Mouse (Mus musculus): ENCODE results near the gene Larp4. TPM values are rescaled to one million over a fixed set of nuclear protein-coding genes. Genes with fewer than 3 reads are reported as not detected.

The Larp4 gene
- polyA plus RNA-seq, 1 experiment from 2014 or later = 17.3 TPM

- Histone ChIP-seq H3K27me3 (ENCODE audit: insufficient read depth, low read length) (no peaks in the 10 kb centered on the region), H3K4me3 (ENCODE audit: low read depth, low read length) (peak within 1 kb of the TSS; percentile 90), H3K4me1 (ENCODE audit: insufficient read depth) (peaks cover 18% of the 10 kb centered on the region), H3K27ac (ENCODE audit: low read depth) (peak within 1 kb of the TSS; percentile 97), H3K36me3 (replicated peaks; ENCODE audit: insufficient read depth, low read length) (no peaks in the 10 kb centered on the region), H3K9ac (replicated peaks) (peak within 1 kb of the TSS; percentile 97), H3K9me3 (ENCODE audit: low read length) (no peaks in the 10 kb centered on the region), H3K4me2 (ENCODE audit: low read depth, low read length) (peak within 1 kb of the TSS; percentile 98)
- ATAC-seq (peak; percentile 94), DNase-seq (peak; percentile 98)
- WGBS (ENCODE audit: insufficient replicate concordance) = 0% methylated on average over 51 of the region's 68 CpGs
- TF ChIP-seq EP300 (IDR thresholded peaks at IDR 0.05; ENCODE audit: low read depth) (no peak), CTCF (IDR thresholded peaks at IDR 0.05; ENCODE audit: low read depth) (peak; percentile 98)
Measured at GRCm38 (mm10) chr15:100038470-100038971, 68.7 kb downstream of the Larp4 start, which contains the start of gene Dip2b. Dip2b (plus strand) TSS chr15:100038664.

GRCm38 (mm10) chr15:100039001-100039701, 69.3 kb downstream of the Larp4 start:
- Histone ChIP-seq H3K27me3 (ENCODE audit: insufficient read depth, low read length) (no peaks in the 10 kb centered on the region), H3K4me3 (ENCODE audit: low read depth, low read length) (peak overlapping the region; percentile 90), H3K9me3 (ENCODE audit: low read length) (no peaks in the 10 kb centered on the region), H3K9ac (replicated peaks) (peak overlapping the region; percentile 97), H3K27ac (ENCODE audit: low read depth) (peak overlapping the region; percentile 97), H3K36me3 (replicated peaks; ENCODE audit: insufficient read depth, low read length) (no peaks in the 10 kb centered on the region), H3K4me1 (ENCODE audit: insufficient read depth) (peaks cover 18% of the 10 kb centered on the region), H3K4me2 (ENCODE audit: low read depth, low read length) (peak overlapping the region; percentile 98)
- DNase-seq (peak; percentile 56), ATAC-seq (peak; percentile 52)
- no peak for TF ChIP-seq EP300 (IDR thresholded peaks at IDR 0.05; ENCODE audit: low read depth)
- TF ChIP-seq CTCF (IDR thresholded peaks at IDR 0.05; ENCODE audit: low read depth) = no peak; the same call in 1 of the 2 replicates
- WGBS (ENCODE audit: insufficient replicate concordance) = under 1% methylated on average over 36 of the region's 36 CpGs

DNA sequence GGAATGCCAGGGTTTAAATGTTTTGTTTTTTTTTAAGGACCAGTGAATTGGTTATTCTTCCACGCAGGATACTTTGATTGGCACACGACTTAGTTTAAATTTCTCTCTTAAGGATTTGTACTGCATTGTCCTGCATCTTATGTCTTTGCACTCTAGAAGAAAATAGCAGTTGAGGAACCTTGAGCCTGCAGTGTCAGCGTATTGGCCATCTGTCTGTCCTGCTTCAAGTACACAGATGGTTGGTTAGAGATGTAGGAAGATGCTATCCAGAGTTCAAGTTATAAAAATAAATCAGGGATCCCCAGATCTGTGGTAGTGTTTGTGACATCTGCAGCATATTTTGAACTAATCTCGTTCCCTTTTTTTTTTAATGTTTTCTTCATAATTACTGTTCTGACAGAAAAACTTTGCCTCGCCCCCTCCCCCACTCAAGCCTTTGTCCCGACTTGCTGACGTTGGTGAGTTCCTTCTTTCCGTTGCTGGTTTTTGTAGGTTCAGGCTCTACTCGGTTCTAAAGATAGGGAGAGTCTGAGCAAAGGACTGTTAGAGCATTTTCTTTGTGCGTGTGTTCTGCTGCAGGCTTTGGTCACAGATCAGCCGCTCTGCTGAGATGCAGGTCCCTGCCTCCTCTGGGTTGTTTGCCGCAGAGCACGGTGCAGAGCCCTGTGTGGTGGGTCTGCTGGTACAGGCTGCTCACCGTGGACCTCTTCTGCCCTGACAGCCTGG, 70.8 kb downstream of the Larp4 start:
- H3K9ac ChIP-seq (replicated peaks) = no peak overlapping the region
- 26% methylated on average over 14 of the region's 14 CpGs for WGBS (ENCODE audit: insufficient replicate concordance)
- ATAC-seq = no peak
- peak overlapping the region; percentile 98 for H3K4me2 ChIP-seq (ENCODE audit: low read depth, low read length)
- peak overlapping the region; percentile 23; the same call in 1 of the 2 replicates for H3K27ac ChIP-seq (ENCODE audit: low read depth)
- H3K4me1 ChIP-seq (ENCODE audit: insufficient read depth) = peaks cover 26% of the 10 kb centered on the region
- no peaks in the 10 kb centered on the region for H3K27me3 ChIP-seq (ENCODE audit: insufficient read depth, low read length)
- TF ChIP-seq EP300 (IDR thresholded peaks at IDR 0.05; ENCODE audit: low read depth) (no peak), CTCF (IDR thresholded peaks at IDR 0.05; ENCODE audit: low read depth) (no peak)
- no peaks in the 10 kb centered on the region for H3K36me3 ChIP-seq (replicated peaks; ENCODE audit: insufficient read depth, low read length)
- H3K4me3 ChIP-seq (ENCODE audit: low read depth, low read length) = peak overlapping the region; percentile 90; the same call in 1 of the 2 replicates
- no peaks in the 10 kb centered on the region for H3K9me3 ChIP-seq (ENCODE audit: low read length)
- no peak for DNase-seq

DNA sequence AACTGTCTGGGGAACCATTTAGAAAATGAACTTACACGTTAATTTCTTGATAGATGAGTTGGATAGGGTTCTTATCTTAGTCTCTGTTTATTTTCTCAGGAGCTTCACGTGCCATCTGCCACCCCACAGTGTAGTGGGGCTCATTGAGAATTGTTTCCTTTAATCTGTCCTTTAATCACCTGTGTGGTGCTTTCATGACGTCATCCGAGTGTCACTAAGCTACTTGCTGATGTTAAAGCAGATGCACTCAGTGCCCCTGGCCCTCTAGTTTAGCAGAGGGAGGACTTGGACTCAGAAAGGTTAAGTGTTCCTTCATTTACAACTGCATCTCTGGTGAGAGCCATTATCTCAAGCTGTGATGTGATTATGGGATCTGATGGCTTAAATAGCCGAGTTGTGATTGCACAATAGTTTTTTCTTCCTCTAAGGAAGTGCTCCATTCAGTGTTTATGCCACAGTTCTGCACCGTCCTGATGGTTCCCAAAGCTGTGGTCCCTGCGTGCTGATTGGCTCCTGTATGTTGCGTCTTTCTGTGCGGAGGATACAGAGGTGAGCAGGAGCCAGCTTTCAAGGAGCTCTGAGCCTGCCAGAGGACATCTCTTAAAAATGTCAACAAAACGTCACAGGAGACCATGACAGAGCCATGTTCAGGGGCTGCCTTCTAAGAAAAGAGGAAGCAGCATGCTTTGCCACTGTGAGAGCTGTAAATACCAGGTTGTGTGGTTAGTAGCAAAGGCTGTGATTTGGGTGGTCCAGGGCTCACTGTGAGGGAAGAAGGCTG, 71.6 kb downstream of the Larp4 start:
- WGBS (ENCODE audit: insufficient replicate concordance) = 29% methylated on average over 10 of the region's 10 CpGs
- H3K9ac ChIP-seq (replicated peaks) = no peak overlapping the region
- peak overlapping the region; percentile 23; the same call in 1 of the 2 replicates for H3K27ac ChIP-seq (ENCODE audit: low read depth)
- H3K36me3 ChIP-seq (replicated peaks; ENCODE audit: insufficient read depth, low read length) = no peaks in the 10 kb centered on the region
- H3K4me2 ChIP-seq (ENCODE audit: low read depth, low read length) = peak overlapping the region; percentile 50
- ATAC-seq = no peak
- H3K27me3 ChIP-seq (ENCODE audit: insufficient read depth, low read length) = no peaks in the 10 kb centered on the region
- H3K4me3 ChIP-seq (ENCODE audit: low read depth, low read length) = 0 out of 2 replicates have a peak overlapping the region, but pooled peaks have one; percentile 3
- H3K4me1 ChIP-seq (ENCODE audit: insufficient read depth) = peaks cover 26% of the 10 kb centered on the region
- DNase-seq = no peak
- no peaks in the 10 kb centered on the region for H3K9me3 ChIP-seq (ENCODE audit: low read length)
- no peak for TF ChIP-seq EP300 (IDR thresholded peaks at IDR 0.05; ENCODE audit: low read depth)
- no peak for TF ChIP-seq CTCF (IDR thresholded peaks at IDR 0.05; ENCODE audit: low read depth)

GRCm38 (mm10) chr15:100042048-100042400, 72.2 kb downstream of the Larp4 start:
- 52% methylated on average over 9 of the region's 9 CpGs for WGBS (ENCODE audit: insufficient replicate concordance)
- no peaks in the 10 kb centered on the region for H3K27me3 ChIP-seq (ENCODE audit: insufficient read depth, low read length)
- H3K36me3 ChIP-seq (replicated peaks; ENCODE audit: insufficient read depth, low read length) = 0 out of 2 replicates have a peak, but pooled peaks cover 4% of the 10 kb centered on the region
- H3K9me3 ChIP-seq (ENCODE audit: low read length) = no peaks in the 10 kb centered on the region
- no peak overlapping the region for H3K9ac ChIP-seq (replicated peaks)
- DNase-seq (no peak), ATAC-seq (no peak)
- no peak overlapping the region for H3K27ac ChIP-seq (ENCODE audit: low read depth)
- H3K4me3 ChIP-seq (ENCODE audit: low read depth, low read length) = no peak overlapping the region
- no peak for TF ChIP-seq EP300 (IDR thresholded peaks at IDR 0.05; ENCODE audit: low read depth)
- no peak for TF ChIP-seq CTCF (IDR thresholded peaks at IDR 0.05; ENCODE audit: low read depth)
- H3K4me1 ChIP-seq (ENCODE audit: insufficient read depth) = peaks cover 26% of the 10 kb centered on the region
- H3K4me2 ChIP-seq (ENCODE audit: low read depth, low read length) = peak overlapping the region; percentile 31
